Mouse (Mus musculus): ENCODE measurements around the gene Slc22a8. TPM values are rescaled to one million over a fixed set of nuclear protein-coding genes. Genes with fewer than 3 reads are reported as not detected.
A peak's percentile ranks its signal among the peaks of the same experiment; 100 is the strongest.

Gene Slc22a8
- total and polyA plus RNA-seq, 3 experiments: not detected

DNA sequence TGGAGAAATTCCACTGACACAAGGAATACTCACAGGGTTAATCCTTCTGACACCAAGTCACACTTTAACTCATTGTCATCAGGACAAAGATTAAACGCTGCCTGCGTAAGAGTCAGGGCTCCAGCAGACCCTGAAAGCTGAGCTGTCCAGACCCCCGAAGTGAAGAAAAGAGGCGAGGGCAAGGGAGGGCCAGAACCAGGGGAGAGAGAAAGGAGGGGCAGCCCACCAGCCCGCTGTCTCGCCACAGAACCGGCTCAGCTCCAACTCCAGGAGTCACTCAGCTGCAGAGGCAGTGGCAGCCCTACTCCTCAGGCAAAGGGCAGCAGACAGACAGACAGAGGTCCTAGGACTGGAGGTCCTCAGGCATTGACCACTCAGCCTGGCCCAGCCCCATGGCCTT is 26.9 kb downstream of the Slc22a8 start, which contains the start of gene Slc22a6:
TSS of gene Slc22a6 (plus strand) at position 136 of the 400 bp plus-strand sequence.
- no peaks in the 10 kb centered on the region for H3K36me3 ChIP-seq (replicated peaks in 1 of 2; ENCODE audit: control insufficient read depth in 1 of 2, insufficient read depth in 1 of 2, low read length in 1 of 2)
- in situ Hi-C loops (cut with MboI; ENCODE audit: low pct_ligation_motif_present, low pct_unique_long_range_greater_than_20kb, low sequenced_read_pairs): no loop called here
- peaks cover 9% of the 10 kb centered on the region for H3K27me3 ChIP-seq (replicated peaks)
- dilution Hi-C loops (cut with MboI; ENCODE audit: extremely low pct_ligation_motif_present, extremely low pct_unique_long_range_greater_than_20kb, low sequenced_read_pairs): no loop called here
- no peak within 1 kb of the TSS for H3K9ac ChIP-seq (ENCODE audit: insufficient read depth, low read depth)
- H3K4me2 ChIP-seq (ENCODE audit: insufficient read depth, low read depth, poor library complexity, severe bottlenecking): no peak within 1 kb of the TSS
- H3K4me1 ChIP-seq (ENCODE audit: control insufficient read depth in 1 of 2, insufficient read depth in 2 of 2): no peaks in the 10 kb centered on the region
- no peak within 1 kb of the TSS for H3K4me3 ChIP-seq (replicated peaks in 1 of 3; ENCODE audit: low read depth in 2 of 3, low read length in 2 of 3, poor library complexity in 1 of 3)
- no peak for DNase-seq (ENCODE audit: extremely low read depth)
- TF ChIP-seq ZKSCAN1 (IDR thresholded peaks at IDR 0.05; ENCODE audit: borderline replicate concordance, low read depth, low read length) (no peak), RAD21 (IDR thresholded peaks at IDR 0.05; ENCODE audit: low read depth, low read length) (no peak), KAT2A (IDR thresholded peaks at IDR 0.05; ENCODE audit: insufficient replicate concordance, low read length) (no peak), USF2 (conservative IDR thresholded peaks at IDR 0.05; ENCODE audit: low read depth, low read length) (no peak)
- no peak within 1 kb of the TSS for H3K27ac ChIP-seq (ENCODE audit: insufficient read depth, low read depth)
- H3K9me3 ChIP-seq (replicated peaks; ENCODE audit: low read length): no peaks in the 10 kb centered on the region
- no peaks in the 10 kb centered on the region for H3K79me2 ChIP-seq (replicated peaks; ENCODE audit: control insufficient read depth, extremely low read depth, insufficient read depth, poor library complexity, severe bottlenecking)

DNA sequence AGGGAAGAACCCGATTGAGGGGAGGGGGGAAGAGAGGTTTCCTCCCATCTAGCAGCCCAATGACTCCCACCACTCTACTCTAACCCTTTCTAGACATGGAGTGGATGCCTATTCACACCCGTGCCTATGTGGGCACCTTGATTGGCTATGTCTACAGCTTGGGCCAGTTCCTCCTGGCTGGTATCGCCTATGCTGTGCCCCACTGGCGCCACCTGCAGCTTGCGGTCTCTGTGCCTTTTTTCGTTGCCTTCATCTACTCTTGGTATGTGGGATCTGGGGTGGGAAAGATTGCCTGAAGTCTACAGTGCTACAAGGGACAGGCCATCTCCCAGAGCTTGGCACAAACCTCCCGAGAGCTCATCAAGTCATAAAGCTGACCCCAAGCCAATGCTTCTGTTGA is 30.0 kb downstream of the Slc22a8 start:
- dilution Hi-C loops (cut with MboI; ENCODE audit: extremely low pct_ligation_motif_present, extremely low pct_unique_long_range_greater_than_20kb, low sequenced_read_pairs): no loop called here
- H3K4me1 ChIP-seq (ENCODE audit: control insufficient read depth in 1 of 2, insufficient read depth in 2 of 2): no peaks in the 10 kb centered on the region
- H3K79me2 ChIP-seq (replicated peaks; ENCODE audit: control insufficient read depth, extremely low read depth, insufficient read depth, poor library complexity, severe bottlenecking): no peaks in the 10 kb centered on the region
- H3K36me3 ChIP-seq (replicated peaks in 1 of 2; ENCODE audit: control insufficient read depth in 1 of 2, insufficient read depth in 1 of 2, low read length in 1 of 2): no peaks in the 10 kb centered on the region
- peaks cover 4% of the 10 kb centered on the region for H3K27me3 ChIP-seq (replicated peaks)
- no peaks in the 10 kb centered on the region for H3K9me3 ChIP-seq (replicated peaks; ENCODE audit: low read length)
- no peak overlapping the region for H3K9ac ChIP-seq (ENCODE audit: insufficient read depth, low read depth)
- no peak overlapping the region for H3K4me3 ChIP-seq (replicated peaks in 1 of 3; ENCODE audit: low read depth in 2 of 3, low read length in 2 of 3, poor library complexity in 1 of 3)
- no peak overlapping the region for H3K27ac ChIP-seq (ENCODE audit: insufficient read depth, low read depth)
- no peak for DNase-seq (ENCODE audit: extremely low read depth)
- no peak overlapping the region for H3K4me2 ChIP-seq (ENCODE audit: insufficient read depth, low read depth, poor library complexity, severe bottlenecking)
- TF ChIP-seq EP300 (IDR thresholded peaks at IDR 0.05; ENCODE audit: low read length) (no peak), TBP (conservative IDR thresholded peaks at IDR 0.05; ENCODE audit: low read depth, low read length) (no peak), MXI1 (IDR thresholded peaks at IDR 0.05; ENCODE audit: low read depth, low read length) (no peak), CTCF (conservative IDR thresholded peaks at IDR 0.05 in 1 of 2, IDR thresholded peaks at IDR 0.05 in 1 of 2; ENCODE audit: low read depth in 2 of 2, low read length in 2 of 2) (peak in 1 of 2 experiments; percentile 31; a peak in 2 of 4 replicates), MYC (IDR thresholded peaks at IDR 0.05; ENCODE audit: low read depth, low read length) (no peak)
- in situ Hi-C loops (cut with MboI; ENCODE audit: low pct_ligation_motif_present, low pct_unique_long_range_greater_than_20kb, low sequenced_read_pairs): no loop called here

- Histone ChIP-seq H3K4me3 (replicated peaks in 1 of 3; ENCODE audit: low read depth in 2 of 3, low read length in 2 of 3, poor library complexity in 1 of 3) (no peak overlapping the region), H3K9me3 (replicated peaks; ENCODE audit: low read length) (no peaks in the 10 kb centered on the region), H3K27ac (ENCODE audit: insufficient read depth, low read depth) (no peak overlapping the region), H3K9ac (ENCODE audit: insufficient read depth, low read depth) (no peak overlapping the region), H3K36me3 (replicated peaks in 1 of 2; ENCODE audit: control insufficient read depth in 1 of 2, insufficient read depth in 1 of 2, low read length in 1 of 2) (no peaks in the 10 kb centered on the region), H3K79me2 (replicated peaks; ENCODE audit: control insufficient read depth, extremely low read depth, insufficient read depth, poor library complexity, severe bottlenecking) (no peaks in the 10 kb centered on the region), H3K4me2 (ENCODE audit: insufficient read depth, low read depth, poor library complexity, severe bottlenecking) (no peak overlapping the region), H3K27me3 (replicated peaks) (no peaks in the 10 kb centered on the region), H3K4me1 (ENCODE audit: control insufficient read depth in 1 of 2, insufficient read depth in 2 of 2) (no peaks in the 10 kb centered on the region)
- in situ Hi-C loops (cut with MboI; ENCODE audit: low pct_ligation_motif_present, low pct_unique_long_range_greater_than_20kb, low sequenced_read_pairs): no loop called here
- TF ChIP-seq ZKSCAN1 (IDR thresholded peaks at IDR 0.05; ENCODE audit: borderline replicate concordance, low read depth, low read length) (no peak), HCFC1 (IDR thresholded peaks at IDR 0.05; ENCODE audit: low read depth, low read length) (no peak), E2F4 (IDR thresholded peaks at IDR 0.05; ENCODE audit: insufficient replicate concordance, low read depth, low read length) (no peak), PAX5 (IDR thresholded peaks at IDR 0.05; ENCODE audit: low read length) (no peak), NRF1 (IDR thresholded peaks at IDR 0.05; ENCODE audit: low read depth, low read length) (no peak), MEF2A (IDR thresholded peaks at IDR 0.05; ENCODE audit: borderline replicate concordance, low read depth, low read length) (no peak), BHLHE40 (IDR thresholded peaks at IDR 0.05; ENCODE audit: low read depth, low read length) (no peak), POLR2AphosphoS2 (IDR thresholded peaks at IDR 0.05; ENCODE audit: low read depth, low read length) (no peak), IRF4 (IDR thresholded peaks at IDR 0.05; ENCODE audit: low read depth, low read length) (no peak), SMC3 (IDR thresholded peaks at IDR 0.05; ENCODE audit: low read depth, low read length) (no peak), MAZ (IDR thresholded peaks at IDR 0.05; ENCODE audit: low read depth, low read length) (no peak), ETS1 (conservative IDR thresholded peaks at IDR 0.05; ENCODE audit: low read depth, low read length) (no peak), ZMIZ1 (IDR thresholded peaks at IDR 0.05; ENCODE audit: low read depth, low read length) (no peak), MXI1 (IDR thresholded peaks at IDR 0.05; ENCODE audit: low read depth, low read length) (no peak), TCF12 (IDR thresholded peaks at IDR 0.05; ENCODE audit: low read depth, low read length) (no peak)
- no peak for DNase-seq (ENCODE audit: extremely low read depth)
- dilution Hi-C loops (cut with MboI; ENCODE audit: extremely low pct_ligation_motif_present, extremely low pct_unique_long_range_greater_than_20kb, low sequenced_read_pairs): no loop called here
Observed at GRCm38 (mm10) chr19:8630249-8630648, 39.2 kb downstream of the Slc22a8 start.

All from CH12.LX (cell line).